Mouse (Mus musculus): ENCODE measurements around the gene Tmem97. TPM values are rescaled to one million over a fixed set of nuclear protein-coding genes. Genes with fewer than 3 reads are reported as not detected.
"Not testable (repeated sequence)": the region's sequence is repeated elsewhere in the genome, so short reads cannot be mapped to it uniquely, and the experiment has no call there.

Tmem97 gene
- 10 to 100 TPM; 19.8 to 20.7 TPM for total RNA-seq (2021)

DNA sequence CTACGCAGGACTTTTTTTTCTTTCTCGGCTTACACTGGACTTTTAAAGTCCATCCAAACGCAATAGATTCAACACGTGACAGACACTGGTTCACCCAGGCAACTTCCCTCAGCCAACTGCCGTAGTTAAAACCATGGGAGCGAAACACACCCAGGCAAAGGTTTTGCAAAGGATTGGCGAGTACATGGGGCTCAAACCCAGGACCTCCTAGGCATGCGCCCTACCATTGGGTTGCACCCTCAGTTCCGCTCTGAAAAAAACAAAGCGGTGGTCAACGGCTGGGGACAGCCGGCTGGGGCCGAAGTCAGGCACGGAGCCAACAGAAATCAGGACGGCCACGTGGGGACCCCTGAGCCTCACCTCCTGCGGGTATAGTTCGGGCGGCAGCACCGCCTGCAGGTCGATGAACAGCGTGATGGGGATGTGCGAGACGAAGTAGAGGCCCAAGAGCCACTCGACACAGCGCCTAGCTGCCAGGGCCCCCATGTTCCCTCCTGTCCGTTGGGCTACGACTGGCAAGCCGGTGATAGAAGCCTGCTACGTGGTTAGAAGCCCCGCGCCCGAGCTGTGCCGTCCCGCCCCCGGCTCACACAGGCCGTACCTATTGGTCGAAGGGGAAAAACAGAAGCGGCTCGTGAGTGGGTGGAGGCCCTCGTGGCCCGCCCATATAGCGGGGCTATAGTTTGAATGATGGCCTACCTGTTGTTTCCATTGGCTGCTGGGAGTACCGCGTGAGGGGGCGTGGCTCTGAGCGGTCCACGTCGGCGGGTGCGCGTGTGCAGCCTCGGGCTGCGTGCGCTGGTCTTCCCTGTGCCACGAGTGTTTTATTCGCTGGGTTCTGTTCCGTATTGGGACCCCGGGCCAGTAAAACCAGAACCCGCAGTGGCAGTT is at the start of gene Tmem97:
Gene Tmem97, minus strand, starts transcription at position 610 of the 891 bp plus-strand sequence.
- DNase-seq (ENCODE audit: low spot score in 2 of 2) = peak; percentile 96 to 99
- intact Hi-C loops (cut with DNase I) = loop anchor here (1.0 kb wide), 1 partner anchor 14 kb away; the partner anchor contains the start of genes Ift20 and Tnfaip1

GRCm38 (mm10) chr11:78600051-78600450 is 49.5 kb upstream of the Tmem97 start:
- intact Hi-C loops (cut with DNase I) = no loop called here
- no peak for DNase-seq (ENCODE audit: low spot score in 2 of 2)

DNA sequence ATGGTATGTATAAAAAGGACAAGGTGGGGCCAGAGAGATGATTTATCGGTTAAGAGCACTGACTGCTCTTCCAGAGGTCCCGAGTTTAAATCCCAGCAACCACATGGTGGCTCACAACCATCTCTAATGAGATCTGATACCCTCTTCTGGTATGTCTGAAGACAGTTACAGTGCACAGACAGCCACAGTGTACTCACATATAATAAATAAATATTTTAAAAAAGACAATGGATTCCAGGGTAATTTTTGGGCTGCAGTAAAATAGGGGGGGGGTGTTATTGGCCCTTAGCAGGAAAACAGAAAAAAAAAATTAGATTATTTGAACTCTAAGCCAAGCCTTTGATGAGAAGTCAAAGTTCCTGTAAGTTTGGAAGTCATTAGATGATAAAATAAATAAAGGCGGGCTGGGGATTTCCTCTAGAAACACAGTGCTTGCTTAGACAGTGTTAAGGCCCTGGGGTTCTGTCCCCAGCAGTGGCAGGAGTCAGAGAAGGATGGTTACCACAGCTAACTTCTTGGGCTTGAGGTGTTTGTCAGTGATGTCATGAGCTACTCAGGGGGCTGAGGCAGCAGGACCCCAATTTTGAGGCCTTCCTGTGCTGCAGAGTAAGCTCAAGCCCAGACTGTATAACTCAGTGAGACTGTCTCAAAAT is 48.3 kb upstream of the Tmem97 start:
- intact Hi-C loops (cut with DNase I) = no loop called here
- no peak for DNase-seq (ENCODE audit: low spot score in 2 of 2)

- DNase-seq (ENCODE audit: low spot score in 2 of 2) = peak in 1 of 2 experiments; percentile 43
- intact Hi-C loops (cut with DNase I) = no loop called here
Measured at GRCm38 (mm10) chr11:78596750-78597149, 46.2 kb upstream of the Tmem97 start.

DNA sequence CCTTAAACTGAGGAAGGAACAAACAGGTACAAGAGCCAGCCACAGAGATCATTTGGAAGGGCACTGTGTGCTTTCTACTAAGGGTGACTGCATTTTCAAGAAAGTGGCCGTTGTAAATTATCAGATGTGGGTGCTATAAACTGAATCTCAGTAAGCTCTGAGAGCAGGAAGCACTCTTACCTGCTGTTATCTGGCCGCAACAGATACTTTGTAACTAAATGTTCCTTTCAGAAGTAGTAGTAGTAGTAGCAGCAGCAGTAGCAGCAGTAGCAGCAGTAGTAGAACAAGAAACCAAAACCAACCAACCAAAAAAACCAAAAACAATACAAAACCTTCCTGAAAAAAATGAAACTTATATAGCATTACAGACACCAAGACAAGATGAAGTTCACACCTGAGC is 45.2 kb upstream of the Tmem97 start:
- intact Hi-C loops (cut with DNase I) = no loop called here
- DNase-seq (ENCODE audit: low spot score in 2 of 2) = no peak

DNA sequence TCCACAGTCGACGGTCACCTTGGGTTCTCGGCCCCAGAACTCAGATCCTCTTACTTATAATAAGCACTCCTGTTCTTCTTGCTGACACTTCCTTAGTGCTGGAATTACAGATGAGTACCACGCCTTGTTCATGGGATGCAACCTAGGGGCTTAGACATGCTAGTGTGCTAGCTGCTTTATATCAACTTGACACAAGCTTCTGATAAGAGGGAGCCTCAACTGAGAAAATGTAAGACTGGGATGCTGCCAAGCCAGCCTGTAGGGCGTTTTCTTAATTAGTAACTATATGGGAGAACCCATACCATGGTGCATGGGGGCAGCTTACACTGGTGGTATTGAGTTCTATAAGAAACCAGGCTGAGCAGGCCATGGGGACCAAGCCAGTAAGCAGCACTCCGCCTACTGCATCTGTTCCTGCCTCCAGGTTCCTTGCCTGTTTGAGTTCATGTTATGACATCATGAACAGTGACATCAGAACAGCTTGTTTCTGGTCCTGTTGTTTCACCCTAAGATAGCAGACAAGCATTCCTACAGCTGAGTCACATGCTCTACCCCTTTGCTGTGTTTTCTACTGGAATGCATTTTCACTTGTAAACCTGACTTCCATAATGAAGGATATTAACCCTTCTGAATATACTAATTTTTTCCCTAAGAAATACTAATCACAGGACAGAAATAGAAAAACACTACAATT is 43.8 kb upstream of the Tmem97 start:
- intact Hi-C loops (cut with DNase I) = no loop called here
- DNase-seq (ENCODE audit: low spot score in 2 of 2) = no peak

DNA sequence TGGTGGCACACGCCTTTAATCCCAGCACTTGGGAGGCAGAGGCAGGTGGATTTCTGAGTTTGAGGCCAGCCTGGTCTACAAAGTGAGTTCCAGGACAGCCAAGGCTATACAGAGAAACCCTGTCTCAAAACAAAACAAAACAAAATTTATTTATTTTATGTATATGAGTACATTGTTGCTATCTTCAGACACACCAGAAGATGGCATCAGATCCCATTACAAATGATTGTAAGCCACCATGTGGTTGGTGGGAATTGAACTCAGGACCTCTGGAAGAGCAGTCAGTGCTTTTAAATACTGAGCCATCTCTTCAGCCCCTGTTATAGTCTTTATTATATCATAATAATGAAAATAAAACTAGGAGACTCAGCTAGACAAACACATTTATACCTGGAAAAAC is 37.1 kb upstream of the Tmem97 start:
- intact Hi-C loops (cut with DNase I); DNase-seq (ENCODE audit: low spot score in 2 of 2): not testable (repeated sequence)

- DNase-seq (ENCODE audit: low spot score in 2 of 2) = no peak
- intact Hi-C loops (cut with DNase I) = no loop called here
Measured at GRCm38 (mm10) chr11:78586099-78586498, 35.5 kb upstream of the Tmem97 start.

GRCm38 (mm10) chr11:78582848-78583247 is 32.3 kb upstream of the Tmem97 start:
- no peak for DNase-seq (ENCODE audit: low spot score in 2 of 2)
- intact Hi-C loops (cut with DNase I) = no loop called here

- no peak for DNase-seq (ENCODE audit: low spot score in 2 of 2)
- intact Hi-C loops (cut with DNase I) = no loop called here
Measured at GRCm38 (mm10) chr11:78574975-78575374, 24.4 kb upstream of the Tmem97 start.

- intact Hi-C loops (cut with DNase I) = no loop called here
Measured at GRCm38 (mm10) chr11:78574536-78574935, 24.0 kb upstream of the Tmem97 start.

GRCm38 (mm10) chr11:78574031-78574430 is 23.5 kb upstream of the Tmem97 start:
- intact Hi-C loops (cut with DNase I); DNase-seq (ENCODE audit: low spot score in 2 of 2): not testable (repeated sequence)

More at GRCm38 (mm10) chr11:78574536-78574935, 24.0 kb upstream of the Tmem97 start:
- DNase-seq (ENCODE audit: low spot score in 2 of 2) = no peak

- DNase-seq (ENCODE audit: low spot score in 2 of 2) = no peak
- intact Hi-C loops (cut with DNase I) = no loop called here
Measured at GRCm38 (mm10) chr11:78571854-78572253, 21.3 kb upstream of the Tmem97 start.

- peak; percentile 48 to 74 for DNase-seq (ENCODE audit: low spot score in 2 of 2)
- intact Hi-C loops (cut with DNase I) = no loop called here
Measured at GRCm38 (mm10) chr11:78571441-78571840, 20.9 kb upstream of the Tmem97 start.

- DNase-seq (ENCODE audit: low spot score in 2 of 2) = no peak
- intact Hi-C loops (cut with DNase I) = no loop called here
Measured at GRCm38 (mm10) chr11:78569806-78570205, 19.2 kb upstream of the Tmem97 start.

DNA sequence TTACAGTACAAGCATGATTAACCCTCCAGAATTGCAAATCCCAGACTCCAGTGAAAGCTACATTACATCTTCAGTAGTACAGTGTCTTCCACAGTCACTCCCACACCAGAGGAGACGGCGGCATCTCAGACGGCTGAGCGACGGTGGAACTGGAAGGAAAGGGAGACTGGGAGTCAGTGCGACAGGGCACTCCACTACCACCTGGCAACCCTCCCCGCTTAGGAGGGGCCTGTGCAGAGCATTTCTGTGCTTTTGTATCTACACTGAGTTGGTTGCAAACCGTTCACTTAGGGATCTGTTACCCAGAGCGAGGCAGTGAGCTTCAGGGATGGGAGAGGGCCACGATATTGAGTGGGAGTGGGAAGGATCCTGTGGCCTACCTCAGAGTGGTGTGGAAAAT is 18.2 kb upstream of the Tmem97 start:
- intact Hi-C loops (cut with DNase I) = no loop called here
- DNase-seq (ENCODE audit: low spot score in 2 of 2) = no peak

DNA sequence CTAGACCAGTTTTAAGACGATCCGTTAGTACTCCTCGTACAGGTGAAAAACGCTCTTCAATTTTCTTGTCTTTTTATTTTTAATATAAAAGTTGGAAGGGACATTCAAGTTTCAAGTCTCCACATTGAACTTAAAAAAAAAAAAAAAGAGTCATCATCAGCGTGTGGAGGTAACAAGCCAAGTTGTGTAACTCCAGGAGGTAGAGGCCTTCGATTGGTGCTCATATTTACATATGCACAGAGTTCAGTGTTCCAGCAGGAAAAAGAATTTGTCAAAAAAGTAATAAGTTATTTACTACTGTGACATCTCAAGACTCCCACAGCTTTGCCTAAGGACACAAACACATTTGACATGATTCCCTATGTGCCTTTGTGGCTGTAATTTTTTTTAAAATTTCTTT is 17.0 kb upstream of the Tmem97 start:
- no peak for DNase-seq (ENCODE audit: low spot score in 2 of 2)
- intact Hi-C loops (cut with DNase I) = no loop called here

DNA sequence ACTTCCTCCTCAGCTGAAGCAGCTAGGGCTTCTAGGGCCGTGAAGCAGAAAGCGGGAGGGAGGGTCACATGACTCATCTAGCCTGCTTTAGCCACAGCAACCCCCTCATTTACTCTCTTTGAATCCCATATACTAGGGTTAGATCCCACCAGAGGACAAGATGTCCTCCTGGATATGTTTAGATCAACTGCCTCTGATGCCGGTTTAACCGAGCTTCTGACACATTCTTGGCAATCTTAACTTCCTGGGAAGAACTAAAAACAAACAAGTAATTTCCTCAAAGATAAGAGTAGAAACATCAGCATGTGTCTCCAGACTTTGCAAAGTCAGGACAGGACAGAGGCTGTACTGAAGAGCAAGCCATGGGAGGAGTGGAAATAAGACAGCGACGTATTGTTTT is 16.2 kb upstream of the Tmem97 start:
- DNase-seq (ENCODE audit: low spot score in 2 of 2) = no peak
- intact Hi-C loops (cut with DNase I) = no loop called here

GRCm38 (mm10) chr11:78560447-78560846 is 9.9 kb upstream of the Tmem97 start:
- intact Hi-C loops (cut with DNase I) = loop anchor here (5.0 kb wide), 1 partner anchor 397 kb away; no protein-coding TSS in a partner anchor
- peak; percentile 74 to 89 for DNase-seq (ENCODE audit: low spot score in 2 of 2)

DNA sequence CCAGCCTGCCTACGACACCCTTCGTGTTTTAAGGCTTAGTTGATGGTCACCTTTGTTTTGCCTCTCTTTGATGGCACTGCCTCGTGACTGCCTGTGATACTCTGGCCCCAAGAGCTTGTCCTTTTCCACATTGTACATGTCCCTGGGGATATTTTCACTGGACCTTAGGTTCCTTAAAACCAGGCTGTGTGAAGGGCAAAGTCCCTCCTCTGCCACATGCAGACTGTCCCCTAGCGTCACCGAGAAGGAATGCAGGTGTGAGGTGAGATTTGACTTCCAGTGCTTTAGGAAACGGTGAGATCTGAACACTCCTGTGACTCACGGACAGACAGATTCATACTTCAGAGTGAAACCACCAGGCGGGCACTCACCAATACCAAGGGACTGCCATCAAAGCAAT is 6.7 kb upstream of the Tmem97 start:
- intact Hi-C loops (cut with DNase I) = no loop called here
- no peak for DNase-seq (ENCODE audit: low spot score in 2 of 2)

Measured in left cerebral cortex, postnatal 25 days (tissue).